Mouse (Mus musculus) forebrain, embryonic 11.5 days (tissue): Measurements from ENCODE around the gene Med24. TPM values are rescaled to one million over a fixed set of nuclear protein-coding genes. Genes with fewer than 3 reads are reported as not detected.

Experiments used
- ATAC-seq: fragments of 200-750 bp; cut with Nextera tagmentation; replicated peaks from 2 replicates; pipeline ENCODE4 v1.8.0; 2017; ENCODE audit warnings: moderate TSS enrichment; ENCODE audit not compliant: low FRiP score
- DNase-seq: peaks from one replicate; pipeline ENCODE4 v3.0.0-alpha.2; 2017; ENCODE audit warnings: low spot score
- H3K27ac ChIP-seq: fragments of 300-500 bp; sonication (generic); 2 replicates; pipeline ENCODE4 v1.5.1; 2014; ENCODE audit warnings: low read depth, low read length
- H3K27me3 ChIP-seq: fragments of 300-500 bp; sonication (generic); 2 replicates; pipeline ENCODE4 v1.6.1; 2014; ENCODE audit warnings: mild to moderate bottlenecking, low read length, mixed read lengths; ENCODE audit not compliant: control insufficient read depth, insufficient read depth
- H3K36me3 ChIP-seq: fragments of 300-500 bp; sonication (generic); 2 replicates; pipeline ENCODE4 v1.6.1; 2014; ENCODE audit warnings: mild to moderate bottlenecking, low read length, moderate library complexity, mixed read lengths; ENCODE audit not compliant: control insufficient read depth, insufficient read depth
- H3K4me1 ChIP-seq: fragments of 300-500 bp; sonication (generic); replicated peaks from 2 replicates; pipeline ENCODE4 v1.6.1; 2014; ENCODE audit warnings: low read length, mixed read lengths; ENCODE audit not compliant: control insufficient read depth, insufficient read depth
- H3K4me2 ChIP-seq: fragments of 300-500 bp; sonication (generic); 2 replicates; pipeline ENCODE4 v1.6.1; 2014; ENCODE audit warnings: low read depth, mild to moderate bottlenecking, low read length, moderate library complexity, mixed read lengths; ENCODE audit not compliant: severe bottlenecking
- H3K4me3 ChIP-seq: fragments of 300-500 bp; sonication (generic); 2 replicates; pipeline ENCODE4 v1.5.1; 2014; ENCODE audit warnings: low read depth, low read length
- H3K9ac ChIP-seq: fragments of 300-500 bp; sonication (generic); 2 replicates; pipeline ENCODE4 v1.6.1; 2014; ENCODE audit warnings: low read length
- H3K9me3 ChIP-seq: fragments of 300-500 bp; sonication (generic); 2 replicates; pipeline ENCODE4 v1.6.1; 2016; ENCODE audit warnings: low read length, mixed read lengths; ENCODE audit not compliant: control insufficient read depth
- WGBS: fragments of 180-500 bp; shearing (Covaris S2); extraction: QIAGEN DNeasy Blood & Tissue Kit; methylation state at CpG from one replicate; pipeline ENCODE4 v1.1.7; 2014; 5-methylcytosine and 5-hydroxymethylcytosine counted together
- polyA plus RNA-seq: library from polyadenylated mRNA; unstranded; fragments of >200 nt; fragmentation: Nextera tagmentation; extraction: Ambion mirVana; gene quantifications from 2 replicates; pipeline ENCODE4 v1.2.1, GENCODE M21; 2014

Gene Med24
- polyA plus RNA-seq, 1 experiment from 2014 or later, result 76.6 TPM

DNA sequence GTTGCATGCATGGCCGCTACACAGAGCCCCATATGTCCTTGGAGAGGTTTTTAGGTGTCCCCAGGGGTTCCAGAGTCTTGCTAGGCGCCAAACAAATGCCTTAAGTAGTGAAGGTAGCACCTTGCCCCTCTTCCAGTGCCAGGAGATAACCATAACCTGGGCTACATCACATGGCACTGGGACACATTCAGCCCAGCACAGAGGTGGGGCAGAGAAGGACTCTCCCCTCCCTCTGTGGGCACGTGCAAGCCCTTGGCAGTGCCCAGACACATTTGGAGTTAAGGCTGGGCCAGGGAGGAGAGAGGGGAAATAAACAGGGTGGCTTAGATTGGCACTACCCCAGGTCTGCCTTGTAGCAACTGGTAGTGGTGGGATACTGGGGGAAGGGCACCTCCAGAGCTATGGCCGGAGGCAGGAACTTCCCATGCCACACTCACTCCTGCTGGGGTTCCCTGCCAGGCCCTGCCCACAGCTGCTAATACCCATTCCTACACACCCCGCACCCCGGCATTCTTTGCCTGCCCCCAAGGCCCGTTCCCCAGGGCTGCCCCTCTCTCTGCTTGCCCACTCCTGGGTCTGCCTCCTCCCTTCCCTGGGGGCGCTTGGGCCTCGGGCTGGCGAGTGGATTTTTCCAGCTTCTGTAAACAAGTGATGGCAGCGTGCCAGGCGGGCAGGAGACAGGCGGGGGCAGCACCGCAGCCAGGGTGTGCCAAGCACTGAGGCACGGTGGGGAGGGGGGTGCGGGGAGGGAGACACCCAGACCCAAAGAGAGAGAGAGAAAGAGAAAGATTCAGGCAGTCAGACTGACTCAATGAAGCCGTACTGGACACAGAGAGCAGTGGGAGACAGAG is 21.3 kb upstream of the Med24 start:
- no peaks in the 10 kb centered on the region for H3K36me3 ChIP-seq
- no peaks in the 10 kb centered on the region for H3K27me3 ChIP-seq
- WGBS, result 31% methylated on average over 17 of the region's 17 CpGs
- peaks cover 57% of the 10 kb centered on the region for H3K4me1 ChIP-seq
- H3K9ac ChIP-seq, result peak overlapping the region; percentile 41; the same call in 1 of the 2 replicates
- peak overlapping the region; percentile 74 for H3K27ac ChIP-seq
- 0 out of 2 replicates have a peak, but pooled peaks have one; percentile 4 for ATAC-seq
- peak; percentile 74 for DNase-seq
- H3K4me2 ChIP-seq, result peak overlapping the region; percentile 27; the same call in 1 of the 2 replicates
- no peaks in the 10 kb centered on the region for H3K9me3 ChIP-seq
- H3K4me3 ChIP-seq, result no peak overlapping the region

DNA sequence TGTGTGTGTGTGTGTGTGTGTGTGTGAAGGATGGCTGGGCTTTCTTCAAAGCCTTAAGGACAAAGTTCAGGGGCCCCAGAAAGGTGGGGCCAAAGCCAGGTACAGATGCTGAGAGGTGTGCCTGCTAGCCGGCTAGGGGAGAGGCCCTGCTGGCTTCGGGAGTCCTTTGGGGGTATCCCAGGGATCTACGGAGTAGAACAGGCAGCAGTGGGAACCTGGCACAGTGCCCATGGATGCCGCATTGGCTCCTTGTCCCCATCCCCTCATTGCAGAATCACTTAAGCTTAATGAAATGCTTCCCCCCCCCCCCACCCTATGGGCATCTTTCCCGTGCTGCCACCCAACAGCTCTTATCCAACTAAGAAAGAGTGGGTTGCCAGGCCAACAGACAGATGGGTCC is 20.5 kb upstream of the Med24 start:
- H3K9ac ChIP-seq, result peak overlapping the region; percentile 41; the same call in 1 of the 2 replicates
- WGBS, result 31% methylated on average over 5 of the region's 5 CpGs
- peak overlapping the region; percentile 74 for H3K27ac ChIP-seq
- H3K9me3 ChIP-seq, result no peaks in the 10 kb centered on the region
- H3K4me3 ChIP-seq, result no peak overlapping the region
- peak overlapping the region; percentile 37; the same call in 1 of the 2 replicates for H3K4me2 ChIP-seq
- DNase-seq (no peak), ATAC-seq (no peak)
- H3K36me3 ChIP-seq, result no peaks in the 10 kb centered on the region
- H3K27me3 ChIP-seq, result no peaks in the 10 kb centered on the region
- H3K4me1 ChIP-seq, result peaks cover 57% of the 10 kb centered on the region

DNA sequence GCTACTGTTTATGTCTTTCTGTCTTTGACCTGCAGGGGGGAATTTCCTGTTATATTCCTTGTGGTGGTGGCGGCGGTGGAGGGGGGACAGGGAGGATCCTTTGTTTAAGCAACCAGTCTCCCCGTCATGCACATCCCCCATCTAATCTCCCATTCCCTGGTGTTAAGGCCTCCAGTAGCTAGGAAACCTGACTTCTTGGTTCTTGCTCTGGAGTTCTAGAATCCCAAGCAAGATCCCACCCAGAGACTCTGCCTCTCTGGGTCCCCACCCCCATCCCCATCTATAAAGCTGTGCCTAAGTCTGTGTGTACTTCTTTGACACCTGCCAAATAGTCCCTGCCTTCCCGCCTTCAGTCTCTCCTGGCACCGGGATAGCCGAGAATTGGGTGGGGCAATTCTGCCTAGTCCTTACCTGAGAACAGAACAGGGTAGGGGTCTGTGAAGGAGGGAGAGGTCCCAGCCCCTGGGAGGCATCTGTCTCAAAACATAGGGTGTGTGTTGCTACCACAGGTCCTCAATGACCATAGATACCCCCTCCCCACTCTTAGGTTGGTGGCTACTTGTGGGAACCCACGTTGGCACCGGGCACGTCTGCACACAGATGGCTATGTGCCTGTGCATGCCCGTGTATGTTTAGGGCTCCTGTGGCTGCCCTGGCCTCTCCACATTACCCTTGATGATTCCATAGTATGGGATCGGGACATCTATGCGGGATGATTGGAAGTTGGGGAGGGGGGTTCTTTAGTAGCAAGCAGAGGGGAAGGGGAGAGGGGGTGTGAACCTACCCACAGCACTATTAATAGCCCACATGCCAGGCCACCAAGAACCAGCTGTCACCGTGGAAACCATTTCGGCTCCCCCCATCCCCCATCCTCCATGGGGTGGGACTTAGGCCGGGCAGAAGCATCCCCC is 19.5 kb upstream of the Med24 start:
- peaks cover 64% of the 10 kb centered on the region for H3K4me1 ChIP-seq
- 27% methylated on average over 15 of the region's 15 CpGs for WGBS
- H3K27me3 ChIP-seq, result no peaks in the 10 kb centered on the region
- H3K9me3 ChIP-seq, result no peaks in the 10 kb centered on the region
- peak overlapping the region; percentile 37 for H3K4me2 ChIP-seq
- ATAC-seq (0 out of 2 replicates have a peak, but pooled peaks have one; percentile 25), DNase-seq (peak; percentile 62)
- peak overlapping the region; percentile 41; the same call in 1 of the 2 replicates for H3K9ac ChIP-seq
- H3K27ac ChIP-seq, result peak overlapping the region; percentile 74
- H3K36me3 ChIP-seq, result no peaks in the 10 kb centered on the region
- no peak overlapping the region for H3K4me3 ChIP-seq

DNA sequence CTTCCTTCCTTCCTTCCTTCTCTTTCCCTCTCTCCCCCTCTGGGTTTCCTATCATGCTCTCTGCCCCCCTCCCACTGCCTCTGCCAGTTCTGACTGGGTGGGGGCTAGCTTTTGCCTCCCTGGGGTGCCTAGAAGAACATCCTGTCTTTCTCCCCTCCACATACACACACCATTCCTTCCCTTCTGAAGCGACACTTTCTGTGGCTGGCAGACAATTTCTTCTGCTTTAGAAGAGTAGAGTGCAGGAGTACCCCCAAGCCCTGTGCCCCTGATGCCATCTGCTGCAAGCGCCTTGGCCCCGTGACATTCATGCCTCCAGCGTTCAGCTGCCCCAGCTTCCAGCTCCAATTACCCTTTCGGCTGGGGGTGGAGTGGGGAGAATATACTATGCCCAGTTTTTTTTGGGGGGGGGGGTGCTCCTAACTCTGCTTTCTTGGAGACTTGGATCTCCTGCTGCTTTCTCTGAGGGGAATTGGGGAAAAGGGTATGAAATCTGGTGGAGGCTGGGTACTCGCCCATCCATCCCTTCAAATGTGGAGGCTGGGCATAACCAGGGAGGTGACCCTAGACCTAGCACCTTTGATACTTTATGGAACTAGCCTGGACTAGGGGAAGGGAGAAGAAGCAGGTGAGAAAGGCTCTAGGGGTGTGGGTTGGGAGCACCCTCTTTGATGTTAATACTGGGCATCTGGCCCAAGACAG is 18.7 kb upstream of the Med24 start:
- Histone ChIP-seq H3K9me3 (no peaks in the 10 kb centered on the region), H3K4me3 (no peak overlapping the region), H3K36me3 (no peaks in the 10 kb centered on the region), H3K4me2 (peak overlapping the region; percentile 37; the same call in 1 of the 2 replicates), H3K27me3 (no peaks in the 10 kb centered on the region), H3K9ac (peak overlapping the region; percentile 47), H3K4me1 (peaks cover 72% of the 10 kb centered on the region), H3K27ac (peak overlapping the region; percentile 74)
- ATAC-seq, result no peak
- no peak for DNase-seq
- WGBS, result 29% methylated on average over 6 of the region's 6 CpGs

DNA sequence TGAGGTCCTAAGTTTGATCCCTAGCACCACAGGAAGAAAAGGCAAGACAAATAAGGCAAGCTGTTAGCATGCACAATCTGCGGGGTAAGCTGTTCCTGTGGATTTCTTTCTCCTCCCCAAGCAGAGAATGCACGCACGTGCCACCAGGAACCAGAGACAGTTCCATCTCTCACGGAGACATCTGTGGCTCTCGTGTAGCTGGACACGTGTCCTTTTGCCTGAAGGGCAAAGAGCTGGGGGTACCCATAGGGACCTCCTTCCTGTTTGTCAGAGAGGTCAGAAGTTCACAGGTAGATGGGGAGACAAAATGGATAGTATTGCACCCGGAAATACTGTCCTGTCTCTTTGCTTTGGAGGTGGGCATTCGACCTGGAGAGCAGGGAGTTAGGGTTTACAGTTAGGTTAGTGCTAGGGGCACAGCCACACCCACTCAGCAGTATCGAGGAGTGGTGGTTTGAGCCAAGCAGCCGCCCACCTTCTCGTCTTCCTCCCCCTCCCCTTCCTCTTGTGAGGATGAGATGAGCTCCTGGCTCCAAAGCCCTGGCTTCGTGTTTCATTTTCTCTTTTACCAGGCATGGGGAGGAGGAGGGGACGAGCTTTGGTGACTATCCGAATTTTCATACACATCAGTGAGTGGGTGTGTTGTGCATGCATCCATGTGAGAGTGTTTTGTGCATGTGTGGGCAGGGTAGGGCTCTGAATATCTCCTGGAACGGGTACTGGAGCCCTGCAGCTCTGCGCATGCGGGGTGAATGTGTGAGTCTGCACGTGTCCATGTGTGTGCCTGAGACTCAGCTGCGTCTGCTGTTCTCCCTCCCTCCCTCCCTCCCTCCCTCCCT is 17.8 kb upstream of the Med24 start:
- Histone ChIP-seq H3K4me2 (peak overlapping the region; percentile 44), H3K9ac (peak overlapping the region; percentile 37), H3K27me3 (no peaks in the 10 kb centered on the region), H3K4me3 (no peak overlapping the region), H3K4me1 (peaks cover 75% of the 10 kb centered on the region), H3K27ac (peak overlapping the region; percentile 64), H3K36me3 (no peaks in the 10 kb centered on the region), H3K9me3 (no peaks in the 10 kb centered on the region)
- 12% methylated on average over 19 of the region's 19 CpGs for WGBS
- ATAC-seq, result peak; percentile 59; the same call in 1 of the 2 replicates
- DNase-seq, result peak; percentile 85

DNA sequence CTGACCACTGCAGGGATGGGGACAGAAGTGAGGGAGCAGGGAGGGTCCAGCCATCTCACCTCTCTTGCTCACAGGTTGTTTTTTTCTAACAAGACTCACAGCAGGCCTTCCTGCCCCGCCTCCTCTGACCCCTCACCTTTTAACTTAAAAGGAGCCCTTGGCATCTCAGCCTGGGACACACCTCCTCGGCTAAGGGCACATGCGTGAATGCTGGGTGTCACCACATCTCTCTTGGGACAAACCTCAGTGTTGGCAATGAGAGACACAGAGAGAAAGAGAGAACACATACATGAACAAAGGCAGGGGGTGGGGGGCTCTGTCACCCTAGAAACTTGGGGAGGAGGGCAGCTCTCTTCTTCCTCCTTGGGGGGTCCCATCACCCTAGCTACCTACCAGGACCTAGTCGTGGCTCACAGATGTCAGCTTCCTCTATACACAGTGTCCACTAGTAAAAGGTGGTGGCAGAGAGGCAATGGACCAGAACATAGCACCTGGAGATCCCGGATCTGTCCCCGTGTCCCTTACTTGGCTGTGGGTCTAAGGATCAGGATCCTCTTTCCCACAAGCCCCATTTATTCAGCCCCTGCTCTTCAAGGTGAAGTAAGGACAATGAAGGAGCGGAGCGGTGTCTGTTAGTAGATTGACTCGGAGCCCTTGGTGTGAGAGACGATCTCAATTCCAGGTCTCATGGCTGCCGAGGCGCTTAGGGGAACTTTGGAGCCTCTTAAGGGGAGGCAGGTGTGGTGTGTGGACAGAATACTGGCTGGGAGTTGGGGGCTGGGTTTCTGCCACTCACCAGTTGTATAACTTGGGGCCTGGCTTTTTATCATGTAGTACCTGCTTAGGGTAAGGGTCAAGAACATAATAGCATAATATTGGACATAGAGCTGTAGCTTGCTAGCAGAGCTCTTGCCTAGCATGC is 17.0 kb upstream of the Med24 start:
- peak overlapping the region; percentile 12; the same call in 1 of the 2 replicates for H3K27ac ChIP-seq

DNA sequence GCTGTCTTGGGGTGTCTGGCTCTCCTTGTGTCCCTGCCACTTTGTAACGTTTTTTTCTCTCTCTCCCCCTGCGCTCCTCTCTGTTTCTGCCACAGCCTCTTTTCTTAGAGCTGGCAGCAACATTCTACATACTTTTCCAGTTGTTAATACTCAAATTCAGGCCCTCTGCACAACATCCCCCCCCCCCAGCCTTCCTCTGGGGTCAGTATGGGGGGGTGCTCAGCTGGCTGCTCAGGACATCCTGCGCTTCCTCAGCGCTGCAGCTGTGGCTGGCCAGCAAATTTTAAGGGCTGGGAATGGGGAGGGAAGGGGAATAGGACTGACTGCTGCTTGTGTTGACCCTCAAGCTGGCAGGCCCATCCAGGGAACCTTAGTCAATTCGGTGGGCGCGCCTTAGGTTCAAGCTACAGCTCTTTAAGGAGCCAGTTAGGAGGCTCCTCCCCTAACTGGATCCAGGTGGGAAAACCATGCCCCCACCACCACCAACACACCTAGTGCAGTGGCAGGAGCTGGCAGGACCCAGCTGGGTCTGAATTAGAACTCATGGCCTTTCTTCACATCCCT is 15.3 kb upstream of the Med24 start:
- DNase-seq (no peak), ATAC-seq (no peak)
- Histone ChIP-seq H3K27ac (peak overlapping the region; percentile 93; the same call in 1 of the 2 replicates), H3K9ac (peak overlapping the region; percentile 44), H3K4me2 (peak overlapping the region; percentile 79), H3K4me1 (peaks cover 67% of the 10 kb centered on the region), H3K9me3 (no peaks in the 10 kb centered on the region), H3K36me3 (no peaks in the 10 kb centered on the region), H3K4me3 (peak overlapping the region; percentile 79), H3K27me3 (no peaks in the 10 kb centered on the region)
- WGBS, result 37% methylated on average over 7 of the region's 7 CpGs

More for the DNA sequence above, 17.0 kb upstream of the Med24 start:
- Histone ChIP-seq H3K27me3 (no peaks in the 10 kb centered on the region), H3K9ac (peak overlapping the region; percentile 37; the same call in 1 of the 2 replicates), H3K4me2 (no peak overlapping the region), H3K36me3 (no peaks in the 10 kb centered on the region), H3K4me3 (no peak overlapping the region), H3K9me3 (no peaks in the 10 kb centered on the region), H3K4me1 (peaks cover 68% of the 10 kb centered on the region)
- 52% methylated on average over 12 of the region's 12 CpGs for WGBS
- ATAC-seq (no peak), DNase-seq (no peak)
